Mouse (Mus musculus): ENCODE data around the gene Prkca.

- no peak for TF ChIP-seq CTCF (IDR thresholded peaks at IDR 0.05)
- no peak for TF ChIP-seq POLR2A (IDR thresholded peaks at IDR 0.05; ENCODE audit: insufficient read depth, low read depth, low read length)
Observed at GRCm38 (mm10) chr11:108114091-108114490, 229.6 kb downstream of the Prkca start.

All from heart, adult 2 months (tissue).